Mouse (Mus musculus): ENCODE measurements at regions not wholly inside any gene's neighbourhood (a gene's known extent, or its start where the extent isn't known, plus 50 kb on each side); places are given as distances from the start of the nearest gene placed in this dataset.
A peak's percentile ranks its signal among the peaks of the same experiment; 100 is the strongest.

- Histone ChIP-seq H3K36me3 (ENCODE audit: control insufficient read depth in 1 of 2, insufficient read depth in 2 of 2, low read length in 2 of 2) (peaks cover 37 to 60% of the 10 kb centered on the region in 2 experiments), H3K9me3 (replicated peaks; ENCODE audit: insufficient read depth, low read length) (no peaks in the 10 kb centered on the region), H3K27ac (ENCODE audit: control insufficient read depth, low read depth, low read length) (no peak overlapping the region), H3K9ac (ENCODE audit: control insufficient read depth, low read depth, low read length, poor library complexity, severe bottlenecking) (no peak overlapping the region), H3K27me3 (ENCODE audit: control insufficient read depth in 1 of 2, insufficient read depth in 2 of 2, low read length in 2 of 2) (no peaks in the 10 kb centered on the region), H3K4me1 (ENCODE audit: control insufficient read depth in 1 of 2, insufficient read depth in 2 of 2, low read length in 2 of 2) (peaks cover 5 to 11% of the 10 kb centered on the region in 2 experiments; a peak in 2 of 4 replicates), H3K79me2 (ENCODE audit: control insufficient read depth, insufficient read depth, low read length, poor library complexity) (peaks cover 11% of the 10 kb centered on the region; the same call in 1 of the 2 replicates), H3K4me3 (ENCODE audit: control insufficient read depth in 1 of 2, insufficient read depth in 1 of 2, low read depth in 2 of 2, low read length in 2 of 2) (no peak overlapping the region)
- DNase-seq (ENCODE audit: low read depth, low spot score) = peak; percentile 42
- 0 out of 2 replicates have a peak, but pooled peaks have one; percentile 20 for TF ChIP-seq MYB (IDR thresholded peaks at IDR 0.05; ENCODE audit: low read depth, low read length)
- no peak for TF ChIP-seq HCFC1 (IDR thresholded peaks at IDR 0.05; ENCODE audit: low read depth, low read length)
- 0 out of 2 replicates have a peak, but pooled peaks have one; percentile 1 for TF ChIP-seq ZC3H11A (IDR thresholded peaks at IDR 0.05; ENCODE audit: low read depth, low read length)
- TF ChIP-seq EP300 (IDR thresholded peaks at IDR 0.05; ENCODE audit: low read depth in 1 of 2, low read length in 2 of 2) = peak in 1 of 2 experiments; percentile 8; a peak in 1 of 4 replicates
- TF ChIP-seq POLR2A (IDR thresholded peaks at IDR 0.05; ENCODE audit: control insufficient read depth in 1 of 2, insufficient read depth in 1 of 2, low read depth in 1 of 2, low read length in 2 of 2, poor library complexity in 1 of 2) = peak in 1 of 2 experiments; percentile 44; a peak in 1 of 4 replicates
- TF ChIP-seq MYC (IDR thresholded peaks at IDR 0.05; ENCODE audit: low read depth, low read length) = no peak
- TF ChIP-seq ZMIZ1 (IDR thresholded peaks at IDR 0.05; ENCODE audit: low read depth, low read length) = peak; percentile 19
- 0 out of 2 replicates have a peak, but pooled peaks have one; percentile 24 for TF ChIP-seq POLR2AphosphoS2 (IDR thresholded peaks at IDR 0.05; ENCODE audit: low read length)
Observed at GRCm38 (mm10) chr15:62238503-62239045, 1315.8 kb upstream of the A1bg start.

GRCm38 (mm10) chr15:62236056-62236455 is 1313.2 kb upstream of the A1bg start:
- Histone ChIP-seq H3K4me3 (ENCODE audit: control insufficient read depth in 1 of 2, insufficient read depth in 1 of 2, low read depth in 2 of 2, low read length in 2 of 2) (no peak overlapping the region), H3K27ac (ENCODE audit: control insufficient read depth, low read depth, low read length) (peak overlapping the region; percentile 12; the same call in 1 of the 2 replicates), H3K36me3 (ENCODE audit: control insufficient read depth in 1 of 2, insufficient read depth in 2 of 2, low read length in 2 of 2) (peaks cover 36 to 54% of the 10 kb centered on the region in 2 experiments), H3K9ac (ENCODE audit: control insufficient read depth, low read depth, low read length, poor library complexity, severe bottlenecking) (no peak overlapping the region), H3K79me2 (ENCODE audit: control insufficient read depth, insufficient read depth, low read length, poor library complexity) (peaks cover 14% of the 10 kb centered on the region; the same call in 1 of the 2 replicates), H3K4me1 (ENCODE audit: control insufficient read depth in 1 of 2, insufficient read depth in 2 of 2, low read length in 2 of 2) (peaks cover 5 to 11% of the 10 kb centered on the region in 2 experiments; a peak in 2 of 4 replicates), H3K9me3 (replicated peaks; ENCODE audit: insufficient read depth, low read length) (no peaks in the 10 kb centered on the region), H3K27me3 (ENCODE audit: control insufficient read depth in 1 of 2, insufficient read depth in 2 of 2, low read length in 2 of 2) (no peaks in the 10 kb centered on the region)
- TF ChIP-seq MYB (IDR thresholded peaks at IDR 0.05; ENCODE audit: low read depth, low read length) (peak; percentile 1; the same call in 1 of the 2 replicates), POLR2AphosphoS2 (IDR thresholded peaks at IDR 0.05; ENCODE audit: low read length) (0 out of 2 replicates have a peak, but pooled peaks have one; percentile 20), TAL1 (IDR thresholded peaks at IDR 0.05; ENCODE audit: low read length) (no peak), POLR2A (IDR thresholded peaks at IDR 0.05; ENCODE audit: control insufficient read depth in 1 of 2, insufficient read depth in 1 of 2, low read depth in 1 of 2, low read length in 2 of 2, poor library complexity in 1 of 2) (peak in 1 of 2 experiments; percentile 28; a peak in 1 of 4 replicates), NELFE (IDR thresholded peaks at IDR 0.05; ENCODE audit: low read depth, low read length) (no peak), MAZ (IDR thresholded peaks at IDR 0.05; ENCODE audit: low read depth, low read length) (no peak), CHD2 (IDR thresholded peaks at IDR 0.05; ENCODE audit: low read length) (0 out of 2 replicates have a peak, but pooled peaks have one; percentile 1)
- no peak for DNase-seq (ENCODE audit: low read depth, low spot score)
